Comparison of ENCODE assay signal across 21 mouse cellular contexts in the genomic region with DNA sequence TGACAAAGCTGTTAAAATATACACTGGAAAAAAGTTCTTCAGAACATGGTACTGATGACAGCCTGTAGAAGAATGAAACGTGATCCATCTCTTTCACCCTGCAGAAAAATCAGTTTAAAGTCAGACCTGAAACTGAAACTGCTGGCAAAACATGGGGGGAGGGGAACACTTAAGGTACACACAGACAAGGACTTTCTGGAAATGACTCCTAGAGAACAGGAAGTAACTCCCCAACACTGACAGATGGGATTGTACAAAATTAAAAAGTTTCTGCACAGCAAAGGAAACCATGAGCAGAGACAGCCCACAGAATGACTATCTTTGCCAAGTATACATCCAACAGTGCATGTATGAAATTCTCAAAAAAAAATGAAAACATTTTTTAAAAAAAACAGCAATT. TPM values are rescaled to one million over a fixed set of nuclear protein-coding genes. Genes with fewer than 3 reads are reported as not detected.
A peak's percentile ranks its signal among the peaks of the same experiment; 100 is the strongest.
DNase-seq lines count a peak whose midpoint lies in the region; ATAC-seq and TF ChIP-seq lines count a peak whose summit lies in the region.
"Had no signal": no experiment of that assay in that cellular context is flagged by ENCODE, and none has a peak within 500 bp of the region (broad histone marks: within the 10 kb centered on the region; RNA-seq: fewer than 3 reads in every experiment).

No protein-coding gene starts in this region.

- 53% methylated on average over 1 of the region's 1 CpGs for WGBS in kidney, embryonic 14.5 days

- H3K36me3 ChIP-seq in kidney, embryonic 14.5 days (ENCODE audit: control insufficient read depth, insufficient read depth, low read length): peaks cover 17% of the 10 kb centered on the region; the same call in 1 of the 2 replicates

- no peaks in the 10 kb centered on the region for H3K4me1 ChIP-seq in kidney, embryonic 14.5 days (ENCODE audit: control insufficient read depth, insufficient read depth, low read length)
- H3K4me1 ChIP-seq: embryonic facial prominence, embryonic 12.5 days; hindbrain, embryonic 13.5 days; kidney, embryonic 15.5 days; limb, embryonic 12.5 days; liver, embryonic 12.5 days; neural tube, embryonic 15.5 days had no signal

- H3K27me3 ChIP-seq in kidney, embryonic 14.5 days (ENCODE audit: control insufficient read depth, insufficient read depth, low read length): no peaks in the 10 kb centered on the region
- H3K27me3 ChIP-seq: embryonic facial prominence, embryonic 12.5 days; hindbrain, embryonic 13.5 days; kidney, embryonic 15.5 days; limb, embryonic 12.5 days; liver, embryonic 12.5 days; neural tube, embryonic 15.5 days had no signal

- H3K4me2 ChIP-seq in kidney, embryonic 14.5 days (replicated peaks; ENCODE audit: low read depth, low read length): no peak overlapping the region
- H3K4me2 ChIP-seq: embryonic facial prominence, embryonic 12.5 days; hindbrain, embryonic 13.5 days; kidney, embryonic 15.5 days; limb, embryonic 12.5 days; liver, embryonic 12.5 days; midbrain, embryonic 11.5 days; neural tube, embryonic 15.5 days had no signal

- no peak for ATAC-seq in kidney, embryonic 14.5 days (ENCODE audit: low FRiP score, low TSS enrichment)
- ATAC-seq: activated CD4-positive, CD25-positive, alpha-beta regulatory T cell, adult 4 months; forebrain, postnatal 0 days; inflammation-experienced regulatory T-cells, adult 6 months; liver, embryonic 12.5 days had no signal

- H3K9ac ChIP-seq in kidney, embryonic 14.5 days (ENCODE audit: low read depth, low read length): no peak overlapping the region
- H3K9ac ChIP-seq: embryonic facial prominence, embryonic 12.5 days; forebrain, postnatal 0 days; hindbrain, embryonic 13.5 days; kidney, embryonic 15.5 days; limb, embryonic 12.5 days; liver, embryonic 12.5 days; neural tube, embryonic 15.5 days had no signal

- DNase-seq in gastrocnemius, adult 2 months: no peak
- DNase-seq in gastrocnemius, postnatal 36 days: no peak
- peak; percentile 4 for DNase-seq in kidney, postnatal 14 days
- DNase-seq in 416B (ENCODE audit: low read depth) (peak; percentile 15), liver (no peak)
- peak; percentile 30 for DNase-seq in brain, adult 2 months (ENCODE audit: low read depth, low spot score)
- DNase-seq in layer of hippocampus, adult 8-10 months (ENCODE audit: low spot score in 2 of 2): no peak
- DNase-seq: adrenal gland, postnatal 10 days; cerebellum, adult 2 months; cerebellum, postnatal 25 days; forebrain, postnatal 0 days had no signal

- no peaks in the 10 kb centered on the region for H3K9me3 ChIP-seq in kidney, embryonic 14.5 days (ENCODE audit: control insufficient read depth, low read length)
- H3K9me3 ChIP-seq: embryonic facial prominence, embryonic 12.5 days; hindbrain, embryonic 13.5 days; kidney, embryonic 15.5 days; limb, embryonic 12.5 days; liver, embryonic 12.5 days; neural tube, embryonic 15.5 days had no signal

- no peak for TF ChIP-seq CTCF in gastrocnemius, adult 2 months (IDR thresholded peaks at IDR 0.05)

- H3K27ac ChIP-seq in gastrocnemius, adult 2 months: peak overlapping the region; percentile 28; the same call in 1 of the 2 replicates
- H3K27ac ChIP-seq in kidney, embryonic 14.5 days (ENCODE audit: low read depth, low read length): no peak overlapping the region
- H3K27ac ChIP-seq: embryonic facial prominence, embryonic 12.5 days; hindbrain, embryonic 13.5 days; kidney, embryonic 15.5 days; limb, embryonic 12.5 days; liver, embryonic 12.5 days; neural tube, embryonic 15.5 days had no signal

- intact Hi-C loops in gastrocnemius, adult 2 months (cut with DNase I): no loop called here
- intact Hi-C loops in gastrocnemius, postnatal 36 days (cut with DNase I): no loop called here

- no peak overlapping the region for H3K4me3 ChIP-seq in gastrocnemius, adult 2 months
- H3K4me3 ChIP-seq in kidney, embryonic 14.5 days (ENCODE audit: low read length): no peak overlapping the region
- H3K4me3 ChIP-seq: embryonic facial prominence, embryonic 12.5 days; hindbrain, embryonic 13.5 days; kidney, embryonic 15.5 days; limb, embryonic 12.5 days; liver, embryonic 12.5 days; neural tube, embryonic 15.5 days had no signal

RNA-seq across cellular contexts. Expression of gene Gnl3l, which starts 35.5 kb away (rescaled TPM):
- total RNA-seq in gastrocnemius, adult 2 months (2021): 10 to 100 TPM; 37.0 to 49.5 TPM
- total RNA-seq in gastrocnemius, postnatal 36 days (2021): 10 to 100 TPM; 28.0 to 36.6 TPM
- 20.2 and 31.3 TPM in 2 replicates for polyA plus RNA-seq in kidney, embryonic 14.5 days (2014; fragmentation: Nextera tagmentation; extraction: Ambion mirVana)
- 100 to 1,000 TPM; 174 to 229 (median 202) TPM for total RNA-seq in layer of hippocampus, adult 8-10 months (2022)

Comparison
In these comparisons a context has a peak if more than half of its experiments do, and no peak if none do; other contexts are left out.
1. DNase-seq: peak in kidney, postnatal 14 days (single experiment), 416B (single experiment) and brain, adult 2 months (single experiment); none in gastrocnemius, adult 2 months (single experiment), gastrocnemius, postnatal 36 days (0 of 2), liver (single experiment) and layer of hippocampus, adult 8-10 months (0 of 2).